Mouse (Mus musculus) liver, postnatal 0 days (tissue): ENCODE results near the gene Fam83g.

Source experiments
- CTCF ChIP-seq: sonication (generic); IDR thresholded peaks from 2 replicates; pipeline ENCODE4 v1.5.1; 2016; ENCODE audit warnings: antibody characterized with exemption, low read depth
- EP300 ChIP-seq: IDR thresholded peaks from 2 replicates; pipeline ENCODE4 v1.6.1; 2016; ENCODE audit warnings: antibody characterized with exemption, low read depth, mild to moderate bottlenecking

GRCm38 (mm10) chr11:61705581-61705980 is 21.7 kb downstream of the Fam83g start:
- TF ChIP-seq CTCF (no peak), EP300 (no peak)
